Mouse (Mus musculus): ENCODE data around the gene Ddr1. TPM values are rescaled to one million over a fixed set of nuclear protein-coding genes. Genes with fewer than 3 reads are reported as not detected.

The Ddr1 gene
- total RNA-seq, 2 experiments from 2014 or later: 21.7 to 24.0 TPM

GRCm38 (mm10) chr17:35721676-35722075 is 17.3 kb upstream of the Ddr1 start:
- DNase-seq: no peak

GRCm38 (mm10) chr17:35720340-35720727 is 15.9 kb upstream of the Ddr1 start:
- DNase-seq: peak; percentile 42 to 59

- DNase-seq: no peak
These were observed 15.4 kb upstream of the Ddr1 start for GRCm38 (mm10) chr17:35719616-35720339.

- DNase-seq: no peak
These were observed 12.7 kb upstream of the Ddr1 start for GRCm38 (mm10) chr17:35717080-35717479.

GRCm38 (mm10) chr17:35716114-35716513 is 11.7 kb upstream of the Ddr1 start:
- no peak for DNase-seq

GRCm38 (mm10) chr17:35710705-35711347 is 6.4 kb upstream of the Ddr1 start:
- no peak for DNase-seq

- DNase-seq: no peak
These were observed 4.2 kb upstream of the Ddr1 start for GRCm38 (mm10) chr17:35708611-35709010.

GRCm38 (mm10) chr17:35707929-35708328 is 3.5 kb upstream of the Ddr1 start:
- DNase-seq: peak in 1 of 2 experiments; percentile 26

GRCm38 (mm10) chr17:35705836-35706235 is 1.4 kb upstream of the Ddr1 start:
- peak in 1 of 2 experiments; percentile 69 for DNase-seq

- DNase-seq: no peak
These were observed 610 bp downstream of the Ddr1 start for GRCm38 (mm10) chr17:35703751-35704271.

GRCm38 (mm10) chr17:35703065-35703464 is 1.4 kb downstream of the Ddr1 start:
- no peak for DNase-seq

GRCm38 (mm10) chr17:35702605-35703004 is 1.8 kb downstream of the Ddr1 start:
- no peak for DNase-seq

- DNase-seq: peak; percentile 57 to 64
These were observed 2.4 kb downstream of the Ddr1 start for GRCm38 (mm10) chr17:35701978-35702461.

- DNase-seq: peak; percentile 57 to 62
These were observed 3.0 kb downstream of the Ddr1 start for GRCm38 (mm10) chr17:35701203-35701977.

GRCm38 (mm10) chr17:35700371-35700961 is 4.0 kb downstream of the Ddr1 start:
- peak; percentile 87 to 89 for DNase-seq

GRCm38 (mm10) chr17:35699919-35700318 is 4.5 kb downstream of the Ddr1 start:
- DNase-seq: peak; percentile 82 to 91

GRCm38 (mm10) chr17:35698501-35698883 is 5.9 kb downstream of the Ddr1 start:
- no peak for DNase-seq

- DNase-seq: peak; percentile 40 to 55
These were observed 6.5 kb downstream of the Ddr1 start for GRCm38 (mm10) chr17:35697759-35698500.

GRCm38 (mm10) chr17:35697429-35697758 is 7.0 kb downstream of the Ddr1 start:
- DNase-seq: no peak

GRCm38 (mm10) chr17:35696691-35697090 is 7.7 kb downstream of the Ddr1 start:
- no peak for DNase-seq

- peak in 1 of 2 experiments; percentile 21 for DNase-seq
These were observed 9.1 kb downstream of the Ddr1 start for GRCm38 (mm10) chr17:35695289-35695688.

GRCm38 (mm10) chr17:35693906-35694305 is 10.5 kb downstream of the Ddr1 start:
- DNase-seq: no peak

Measured in heart, adult 18-20 months (tissue).